Mouse (Mus musculus) olfactory bulb, adult 2 months (tissue): ENCODE measurements around the gene Lrrfip1.

ENCODE experiments used
- CTCF ChIP-seq: fragments of 200-500 bp; IDR thresholded peaks from 2 replicates; pipeline ENCODE4 v1.5.1; 2012; ENCODE audit warnings: low read depth, mild to moderate bottlenecking, low read length, moderate library complexity; ENCODE audit not compliant: insufficient read depth
- POLR2A ChIP-seq: fragments of 200-500 bp; IDR thresholded peaks from 2 replicates; pipeline ENCODE4 v1.6.1; 2012; ENCODE audit warnings: mild to moderate bottlenecking, low read depth, low read length, moderate library complexity; ENCODE audit not compliant: insufficient read depth

GRCm38 (mm10) chr1:91079740-91080422 is 81.3 kb downstream of the Lrrfip1 start:
- TF ChIP-seq POLR2A, result no peak
- no peak for TF ChIP-seq CTCF
